Mouse (Mus musculus) limb, embryonic 13.5 days (tissue): ENCODE results near the gene Eftud2. TPM values are rescaled to one million over a fixed set of nuclear protein-coding genes. Genes with fewer than 3 reads are reported as not detected.

Experiments
- ATAC-seq: fragments of 200-750 bp; cut with Nextera tagmentation; 2 replicates; pipeline ENCODE4 v1.8.0; 2017; ENCODE audit warnings: low read depth, moderate number of reproducible peaks, moderate TSS enrichment; ENCODE audit not compliant: low FRiP score
- H3K27ac ChIP-seq: fragments of 300-500 bp; sonication (generic); 2 replicates; pipeline ENCODE4 v1.5.1; 2015; ENCODE audit warnings: inconsistent platforms, mild to moderate bottlenecking, moderate library complexity
- H3K27me3 ChIP-seq: fragments of 300-500 bp; sonication (generic); 2 replicates; pipeline ENCODE4 v1.6.1; 2015; ENCODE audit warnings: mild to moderate bottlenecking, inconsistent platforms
- H3K36me3 ChIP-seq: fragments of 300-500 bp; sonication (generic); 2 replicates; pipeline ENCODE4 v1.6.1; 2015; ENCODE audit warnings: inconsistent platforms, mild to moderate bottlenecking, moderate library complexity
- H3K4me1 ChIP-seq: fragments of 300-500 bp; sonication (generic); 2 replicates; pipeline ENCODE4 v1.6.1; 2015; ENCODE audit warnings: inconsistent platforms
- H3K4me2 ChIP-seq: fragments of 300-500 bp; sonication (generic); replicated peaks from 2 replicates; pipeline ENCODE4 v1.6.1; 2015; ENCODE audit warnings: inconsistent platforms, mild to moderate bottlenecking, moderate library complexity
- H3K4me3 ChIP-seq: fragments of 300-500 bp; sonication (generic); 2 replicates; pipeline ENCODE4 v1.5.1; 2015; ENCODE audit warnings: moderate library complexity, mild to moderate bottlenecking, inconsistent platforms
- H3K9ac ChIP-seq: fragments of 300-500 bp; sonication (generic); 2 replicates; pipeline ENCODE4 v1.6.1; 2015; ENCODE audit warnings: mild to moderate bottlenecking, inconsistent platforms
- H3K9me3 ChIP-seq: fragments of 300-500 bp; sonication (generic); 2 replicates; pipeline ENCODE4 v1.6.1; 2016; ENCODE audit warnings: inconsistent platforms
- WGBS: fragments of 180-500 bp; shearing (Covaris S2); methylation state at CpG from one replicate; pipeline ENCODE4 v1.1.7; 2015; 5-methylcytosine and 5-hydroxymethylcytosine counted together
- polyA plus RNA-seq: library from polyadenylated mRNA; unstranded; fragments of >200 nt; fragmentation: Nextera tagmentation; extraction: Ambion mirVana; gene quantifications from 2 replicates; pipeline ENCODE4 v1.2.1, GENCODE M21; 2015

Eftud2 gene
- polyA plus RNA-seq, 1 experiment from 2014 or later, result 199 TPM

- H3K27ac ChIP-seq, result no peak overlapping the region
- H3K9me3 ChIP-seq, result no peaks in the 10 kb centered on the region
- peaks cover 92% of the 10 kb centered on the region for H3K36me3 ChIP-seq
- H3K9ac ChIP-seq, result no peak overlapping the region
- peaks cover 19% of the 10 kb centered on the region for H3K4me1 ChIP-seq
- H3K27me3 ChIP-seq, result no peaks in the 10 kb centered on the region
- H3K4me3 ChIP-seq, result no peak overlapping the region
- no peak for ATAC-seq
- no peak overlapping the region for H3K4me2 ChIP-seq
- WGBS, result 92% methylated on average over 8 of the region's 8 CpGs
These were observed 20.9 kb downstream of the Eftud2 start for GRCm38 (mm10) chr11:102859933-102860332.

GRCm38 (mm10) chr11:102858951-102859350 lies 21.8 kb downstream of the Eftud2 start:
- 93% methylated on average over 11 of the region's 11 CpGs for WGBS

GRCm38 (mm10) chr11:102855941-102856340 lies 24.8 kb downstream of the Eftud2 start:
- Histone ChIP-seq H3K4me2 (peak overlapping the region; percentile 23; the same call in 1 of the 2 replicates), H3K27me3 (no peaks in the 10 kb centered on the region), H3K36me3 (peaks cover 95% of the 10 kb centered on the region), H3K9me3 (no peaks in the 10 kb centered on the region), H3K4me1 (peaks cover 19% of the 10 kb centered on the region), H3K27ac (peak overlapping the region; percentile 15; the same call in 1 of the 2 replicates), H3K9ac (0 out of 2 replicates have a peak overlapping the region, but pooled peaks have one; percentile 13), H3K4me3 (no peak overlapping the region)
- peak; percentile 36; the same call in 1 of the 2 replicates for ATAC-seq
- WGBS, result 22% methylated on average over 6 of the region's 6 CpGs

More at GRCm38 (mm10) chr11:102858951-102859350, 21.8 kb downstream of the Eftud2 start:
- no peak overlapping the region for H3K9ac ChIP-seq
- ATAC-seq, result no peak
- H3K27ac ChIP-seq, result no peak overlapping the region
- peaks cover 96% of the 10 kb centered on the region for H3K36me3 ChIP-seq
- H3K4me1 ChIP-seq, result peaks cover 19% of the 10 kb centered on the region
- no peaks in the 10 kb centered on the region for H3K27me3 ChIP-seq
- H3K4me2 ChIP-seq, result no peak overlapping the region
- no peak overlapping the region for H3K4me3 ChIP-seq
- no peaks in the 10 kb centered on the region for H3K9me3 ChIP-seq

GRCm38 (mm10) chr11:102853760-102854159 lies 27.0 kb downstream of the Eftud2 start:
- Histone ChIP-seq H3K27ac (no peak overlapping the region), H3K4me1 (peaks cover 19% of the 10 kb centered on the region), H3K4me3 (no peak overlapping the region), H3K36me3 (peaks cover 95% of the 10 kb centered on the region), H3K9ac (no peak overlapping the region), H3K27me3 (no peaks in the 10 kb centered on the region), H3K9me3 (no peaks in the 10 kb centered on the region), H3K4me2 (no peak overlapping the region)
- ATAC-seq, result no peak

GRCm38 (mm10) chr11:102851883-102852282 lies 28.9 kb downstream of the Eftud2 start:
- H3K36me3 ChIP-seq, result peaks cover 96% of the 10 kb centered on the region
- no peak for ATAC-seq

GRCm38 (mm10) chr11:102845926-102846325 lies 34.9 kb downstream of the Eftud2 start:
- Histone ChIP-seq H3K4me3 (no peak overlapping the region), H3K27me3 (no peaks in the 10 kb centered on the region), H3K9me3 (no peaks in the 10 kb centered on the region), H3K27ac (no peak overlapping the region), H3K4me2 (no peak overlapping the region), H3K36me3 (peaks cover 100% of the 10 kb centered on the region), H3K9ac (no peak overlapping the region), H3K4me1 (no peaks in the 10 kb centered on the region)
- no peak for ATAC-seq
- WGBS, result 67% methylated on average over 10 of the region's 10 CpGs

More at GRCm38 (mm10) chr11:102851883-102852282, 28.9 kb downstream of the Eftud2 start:
- peaks cover 16% of the 10 kb centered on the region for H3K4me1 ChIP-seq
- H3K4me2 ChIP-seq, result no peak overlapping the region
- H3K4me3 ChIP-seq, result no peak overlapping the region
- H3K27me3 ChIP-seq, result no peaks in the 10 kb centered on the region
- WGBS, result 63% methylated on average over 5 of the region's 5 CpGs
- no peak overlapping the region for H3K9ac ChIP-seq
- no peak overlapping the region for H3K27ac ChIP-seq
- H3K9me3 ChIP-seq, result no peaks in the 10 kb centered on the region

- peaks cover 75% of the 10 kb centered on the region for H3K36me3 ChIP-seq
- H3K27ac ChIP-seq, result no peak overlapping the region
- H3K27me3 ChIP-seq, result no peaks in the 10 kb centered on the region
- no peak overlapping the region for H3K9ac ChIP-seq
- H3K4me2 ChIP-seq, result no peak overlapping the region
- no peak overlapping the region for H3K4me3 ChIP-seq
- ATAC-seq, result no peak
- WGBS, result 82% methylated on average over 9 of the region's 9 CpGs
- H3K4me1 ChIP-seq, result no peaks in the 10 kb centered on the region
- no peaks in the 10 kb centered on the region for H3K9me3 ChIP-seq
These were observed 42.1 kb downstream of the Eftud2 start for GRCm38 (mm10) chr11:102838616-102839150.

- Histone ChIP-seq H3K4me3 (no peak overlapping the region), H3K9ac (no peak overlapping the region), H3K4me2 (no peak overlapping the region), H3K27ac (no peak overlapping the region), H3K27me3 (no peaks in the 10 kb centered on the region), H3K4me1 (no peaks in the 10 kb centered on the region), H3K36me3 (peaks cover 69% of the 10 kb centered on the region), H3K9me3 (no peaks in the 10 kb centered on the region)
- ATAC-seq, result no peak
- WGBS, result 93% methylated on average over 2 of the region's 2 CpGs
These were observed 42.7 kb downstream of the Eftud2 start for GRCm38 (mm10) chr11:102838126-102838525.

GRCm38 (mm10) chr11:102837385-102837784 lies 43.4 kb downstream of the Eftud2 start:
- Histone ChIP-seq H3K9me3 (no peaks in the 10 kb centered on the region), H3K4me1 (no peaks in the 10 kb centered on the region; the same call in 1 of the 2 replicates), H3K36me3 (peaks cover 62% of the 10 kb centered on the region), H3K4me2 (no peak overlapping the region), H3K27me3 (no peaks in the 10 kb centered on the region), H3K4me3 (no peak overlapping the region), H3K9ac (no peak overlapping the region), H3K27ac (no peak overlapping the region)
- 90% methylated on average over 1 of the region's 1 CpGs for WGBS
- no peak for ATAC-seq

GRCm38 (mm10) chr11:102836146-102836545 lies 44.6 kb downstream of the Eftud2 start:
- H3K36me3 ChIP-seq, result peaks cover 50% of the 10 kb centered on the region
- no peak overlapping the region for H3K9ac ChIP-seq
- no peak overlapping the region for H3K4me2 ChIP-seq
- H3K9me3 ChIP-seq, result no peaks in the 10 kb centered on the region
- H3K4me3 ChIP-seq, result no peak overlapping the region
- ATAC-seq, result no peak
- no peaks in the 10 kb centered on the region for H3K27me3 ChIP-seq
- no peaks in the 10 kb centered on the region; the same call in 1 of the 2 replicates for H3K4me1 ChIP-seq
- no peak overlapping the region for H3K27ac ChIP-seq
- 89% methylated on average over 9 of the region's 9 CpGs for WGBS

- Histone ChIP-seq H3K27ac (no peak within 1 kb of the TSS), H3K4me2 (no peak within 1 kb of the TSS), H3K27me3 (no peaks in the 10 kb centered on the region), H3K9me3 (no peaks in the 10 kb centered on the region), H3K4me3 (no peak within 1 kb of the TSS), H3K36me3 (peaks cover 45% of the 10 kb centered on the region), H3K4me1 (no peaks in the 10 kb centered on the region; the same call in 1 of the 2 replicates), H3K9ac (no peak within 1 kb of the TSS)
- 68% methylated on average over 4 of the region's 4 CpGs for WGBS
- no peak for ATAC-seq
These were observed 45.2 kb downstream of the Eftud2 start, which contains the start of gene Higd1b for GRCm38 (mm10) chr11:102835549-102835948. Gene Higd1b (plus strand): TSS chr11:102835849.

GRCm38 (mm10) chr11:102834219-102834618 lies 46.6 kb downstream of the Eftud2 start:
- ATAC-seq, result no peak
- Histone ChIP-seq H3K36me3 (peaks cover 32% of the 10 kb centered on the region), H3K4me2 (no peak overlapping the region), H3K4me3 (no peak overlapping the region), H3K27ac (no peak overlapping the region), H3K9me3 (0 out of 2 replicates have a peak, but pooled peaks cover 2% of the 10 kb centered on the region), H3K9ac (no peak overlapping the region), H3K27me3 (no peaks in the 10 kb centered on the region), H3K4me1 (no peaks in the 10 kb centered on the region; the same call in 1 of the 2 replicates)
- 87% methylated on average over 10 of the region's 10 CpGs for WGBS
